Mouse (Mus musculus) limb, embryonic 13.5 days (tissue): ENCODE data around the gene Myo7a. TPM values are rescaled to one million over a fixed set of nuclear protein-coding genes. Genes with fewer than 3 reads are reported as not detected.

Experiments used
- polyA plus RNA-seq: library from polyadenylated mRNA; unstranded; fragments of >200 nt; fragmentation: Nextera tagmentation; extraction: Ambion mirVana; gene quantifications from 2 replicates; pipeline ENCODE4 v1.2.1, GENCODE M21; 2015

Myo7a gene
- polyA plus RNA-seq, 1 experiment from 2014 or later = 12.2 TPM

Other genes with a start within 250 kb of the Myo7a start
- gene Gdpd4, start 199.6 kb downstream of the Myo7a start, polyA plus RNA-seq = not detected in 2 replicates
- 0.25 and 0.37 TPM in 2 replicates for gene Omp, start 26.0 kb upstream of the Myo7a start, polyA plus RNA-seq
- 5.5 and 5.6 TPM in 2 replicates for gene Capn5, start 58.8 kb upstream of the Myo7a start, polyA plus RNA-seq
- not detected in 2 replicates for gene B3gnt6, start 80.0 kb upstream of the Myo7a start, polyA plus RNA-seq
- gene Acer3, start 201.7 kb upstream of the Myo7a start, polyA plus RNA-seq = 33.7 and 34.7 TPM in 2 replicates
- gene Tsku, start 241.8 kb upstream of the Myo7a start, polyA plus RNA-seq = 22.4 and 23.1 TPM in 2 replicates